Mouse (Mus musculus) liver, embryonic 15.5 days (tissue): ENCODE results near the gene Pan2. TPM values are rescaled to one million over a fixed set of nuclear protein-coding genes. Genes with fewer than 3 reads are reported as not detected.
"Not testable (repeated sequence)": the region's sequence is repeated elsewhere in the genome, so short reads cannot be mapped to it uniquely, and the experiment has no call there.

ENCODE experiments used
- ATAC-seq: fragments of 200-750 bp; cut with Nextera tagmentation; 2 replicates; pipeline ENCODE4 v1.8.0; 2017; ENCODE audit warnings: moderate number of reproducible peaks, mild to moderate bottlenecking, moderate library complexity; ENCODE audit not compliant: insufficient read depth
- H3K27ac ChIP-seq: fragments of 300-500 bp; sonication (generic); replicated peaks from 2 replicates; pipeline ENCODE4 v1.5.1; 2015; ENCODE audit warnings: mild to moderate bottlenecking, inconsistent platforms
- H3K27me3 ChIP-seq: fragments of 300-500 bp; sonication (generic); 2 replicates; pipeline ENCODE4 v1.6.1; 2015; ENCODE audit warnings: mild to moderate bottlenecking, inconsistent platforms
- H3K36me3 ChIP-seq: fragments of 300-500 bp; sonication (generic); replicated peaks from 2 replicates; pipeline ENCODE4 v1.6.1; 2015; ENCODE audit warnings: moderate library complexity, mild to moderate bottlenecking, inconsistent platforms
- H3K4me1 ChIP-seq: fragments of 300-500 bp; sonication (generic); replicated peaks from 2 replicates; pipeline ENCODE4 v1.6.1; 2015; ENCODE audit warnings: inconsistent platforms
- H3K4me2 ChIP-seq: fragments of 300-500 bp; sonication (generic); 2 replicates; pipeline ENCODE4 v1.6.1; 2015; ENCODE audit warnings: moderate library complexity, mild to moderate bottlenecking, inconsistent platforms
- H3K4me3 ChIP-seq: fragments of 300-500 bp; sonication (generic); replicated peaks from 2 replicates; pipeline ENCODE4 v1.5.1; 2015; ENCODE audit warnings: mild to moderate bottlenecking, inconsistent platforms
- H3K9ac ChIP-seq: fragments of 300-500 bp; sonication (generic); 2 replicates; pipeline ENCODE4 v1.6.1; 2015; ENCODE audit warnings: moderate library complexity, mild to moderate bottlenecking, inconsistent platforms
- H3K9me3 ChIP-seq: fragments of 300-500 bp; sonication (generic); replicated peaks from 2 replicates; pipeline ENCODE4 v1.6.1; 2016; ENCODE audit warnings: inconsistent platforms
- WGBS: fragments of 180-500 bp; shearing (Covaris S2); methylation state at CpG from one replicate; pipeline ENCODE4 v1.1.7; 2015; ENCODE audit warnings: mixed read lengths; ENCODE audit not compliant: insufficient replicate concordance; 5-methylcytosine and 5-hydroxymethylcytosine counted together
- polyA plus RNA-seq: library from polyadenylated mRNA; unstranded; fragments of >200 nt; fragmentation: Nextera tagmentation; extraction: Ambion mirVana; gene quantifications from 2 replicates; pipeline ENCODE4 v1.2.1, GENCODE M21; 2015

Gene Pan2
- 12.9 and 14.3 TPM in 2 replicates for polyA plus RNA-seq

- 1% methylated on average over 37 of the region's 37 CpGs for WGBS
- H3K4me1 ChIP-seq: peaks cover 26% of the 10 kb centered on the region
- no peaks in the 10 kb centered on the region for H3K27me3 ChIP-seq
- no peaks in the 10 kb centered on the region for H3K9me3 ChIP-seq
- peak within 1 kb of the TSS; percentile 77 for H3K9ac ChIP-seq
- H3K27ac ChIP-seq: peak within 1 kb of the TSS; percentile 90
- peak within 1 kb of the TSS; percentile 86 for H3K4me2 ChIP-seq
- peak within 1 kb of the TSS; percentile 74 for H3K4me3 ChIP-seq
- peaks cover 18% of the 10 kb centered on the region for H3K36me3 ChIP-seq
- peak; percentile 98 for ATAC-seq
These were observed at the start of gene Pan2 for GRCm38 (mm10) chr10:128303126-128304021. Pan2 (plus strand) TSS chr10:128303335.

GRCm38 (mm10) chr10:128253677-128254255, 49.4 kb upstream of the Pan2 start, which contains the start of gene Apon:
Apon (plus strand) TSS chr10:128254096.
- H3K36me3 ChIP-seq: peaks cover 44% of the 10 kb centered on the region
- H3K27ac ChIP-seq: peak within 1 kb of the TSS; percentile 29
- H3K27me3 ChIP-seq: no peaks in the 10 kb centered on the region
- H3K9me3 ChIP-seq: no peaks in the 10 kb centered on the region
- H3K9ac ChIP-seq: no peak within 1 kb of the TSS
- 0 out of 2 replicates have a peak, but pooled peaks have one; percentile 19 for ATAC-seq
- no peak within 1 kb of the TSS for H3K4me2 ChIP-seq
- H3K4me1 ChIP-seq: peaks cover 6% of the 10 kb centered on the region; the same call in 1 of the 2 replicates
- no peak within 1 kb of the TSS for H3K4me3 ChIP-seq
- WGBS: 72% methylated on average over 4 of the region's 4 CpGs

GRCm38 (mm10) chr10:128255925-128256324, 47.2 kb upstream of the Pan2 start:
- Histone ChIP-seq H3K27me3 (no peaks in the 10 kb centered on the region), H3K4me1 (peaks cover 13% of the 10 kb centered on the region), H3K4me3 (no peak overlapping the region), H3K27ac (no peak overlapping the region), H3K9ac (no peak overlapping the region), H3K36me3 (peaks cover 23% of the 10 kb centered on the region), H3K4me2 (no peak overlapping the region), H3K9me3 (no peaks in the 10 kb centered on the region)
- WGBS: 75% methylated on average over 8 of the region's 8 CpGs
- no peak for ATAC-seq

GRCm38 (mm10) chr10:128256328-128256727, 46.8 kb upstream of the Pan2 start:
- no peak overlapping the region for H3K27ac ChIP-seq
- H3K27me3 ChIP-seq: no peaks in the 10 kb centered on the region
- H3K9me3 ChIP-seq: no peaks in the 10 kb centered on the region
- H3K9ac ChIP-seq: no peak overlapping the region
- ATAC-seq: no peak
- peaks cover 13% of the 10 kb centered on the region for H3K4me1 ChIP-seq
- WGBS: 73% methylated on average over 8 of the region's 8 CpGs
- H3K36me3 ChIP-seq: peaks cover 19% of the 10 kb centered on the region
- H3K4me2 ChIP-seq: no peak overlapping the region
- no peak overlapping the region for H3K4me3 ChIP-seq

- H3K4me3 ChIP-seq: no peak overlapping the region
- H3K27ac ChIP-seq: peak overlapping the region; percentile 30; the same call in 1 of the 2 replicates
- H3K4me2 ChIP-seq: no peak overlapping the region
- no peak overlapping the region for H3K9ac ChIP-seq
- H3K4me1 ChIP-seq: peaks cover 11% of the 10 kb centered on the region
- no peaks in the 10 kb centered on the region for H3K9me3 ChIP-seq
- WGBS: 13% methylated on average over 4 of the region's 4 CpGs
- no peaks in the 10 kb centered on the region for H3K36me3 ChIP-seq
- ATAC-seq: 0 out of 2 replicates have a peak, but pooled peaks have one; percentile 20
- H3K27me3 ChIP-seq: no peaks in the 10 kb centered on the region
These were observed 44.2 kb upstream of the Pan2 start for GRCm38 (mm10) chr10:128258953-128259352.

- no peak overlapping the region for H3K27ac ChIP-seq
- no peak for ATAC-seq
These were observed 43.2 kb upstream of the Pan2 start for GRCm38 (mm10) chr10:128259946-128260345.

GRCm38 (mm10) chr10:128260376-128260775, 42.8 kb upstream of the Pan2 start:
- H3K27ac ChIP-seq, H3K4me1 ChIP-seq, H3K4me2 ChIP-seq, H3K4me3 ChIP-seq, H3K9me3 ChIP-seq, H3K36me3 ChIP-seq, H3K9ac ChIP-seq, H3K27me3 ChIP-seq, ATAC-seq: not testable (repeated sequence)
- WGBS: 77% methylated on average over 7 of the region's 7 CpGs

More at GRCm38 (mm10) chr10:128259946-128260345, 43.2 kb upstream of the Pan2 start:
- Histone ChIP-seq H3K4me2 (no peak overlapping the region), H3K9ac (no peak overlapping the region), H3K27me3 (no peaks in the 10 kb centered on the region), H3K4me1 (peaks cover 8% of the 10 kb centered on the region), H3K36me3 (no peaks in the 10 kb centered on the region), H3K9me3 (no peaks in the 10 kb centered on the region), H3K4me3 (no peak overlapping the region)
- WGBS: 57% methylated on average over 5 of the region's 5 CpGs

GRCm38 (mm10) chr10:128262300-128262699, 40.8 kb upstream of the Pan2 start:
- Histone ChIP-seq H3K36me3 (no peaks in the 10 kb centered on the region), H3K9me3 (no peaks in the 10 kb centered on the region), H3K27me3 (no peaks in the 10 kb centered on the region), H3K4me3 (no peak overlapping the region), H3K4me2 (no peak overlapping the region), H3K27ac (no peak overlapping the region), H3K9ac (no peak overlapping the region), H3K4me1 (peaks cover 8% of the 10 kb centered on the region)
- no peak for ATAC-seq
- WGBS: 80% methylated on average over 22 of the region's 22 CpGs

GRCm38 (mm10) chr10:128263393-128264310, 39.5 kb upstream of the Pan2 start:
- H3K36me3 ChIP-seq: no peaks in the 10 kb centered on the region
- no peak for ATAC-seq
- no peaks in the 10 kb centered on the region for H3K9me3 ChIP-seq
- no peak overlapping the region for H3K9ac ChIP-seq
- 66% methylated on average over 6 of the region's 6 CpGs for WGBS
- no peak overlapping the region for H3K27ac ChIP-seq
- no peak overlapping the region for H3K4me3 ChIP-seq
- no peaks in the 10 kb centered on the region for H3K27me3 ChIP-seq
- H3K4me2 ChIP-seq: no peak overlapping the region
- H3K4me1 ChIP-seq: peaks cover 8% of the 10 kb centered on the region

GRCm38 (mm10) chr10:128268371-128268770, 34.8 kb upstream of the Pan2 start, which contains the start of gene Apof:
Apof (plus strand) TSS chr10:128268671.
- H3K9ac ChIP-seq: no peak within 1 kb of the TSS
- H3K4me2 ChIP-seq: peak within 1 kb of the TSS; percentile 83
- WGBS: 70% methylated on average over 6 of the region's 6 CpGs
- peak within 1 kb of the TSS; percentile 79 for H3K4me3 ChIP-seq
- H3K27me3 ChIP-seq: no peaks in the 10 kb centered on the region
- H3K4me1 ChIP-seq: peaks cover 28% of the 10 kb centered on the region
- no peaks in the 10 kb centered on the region for H3K36me3 ChIP-seq
- peak within 1 kb of the TSS; percentile 48 for H3K27ac ChIP-seq
- no peaks in the 10 kb centered on the region for H3K9me3 ChIP-seq
- peak; percentile 17 for ATAC-seq
